Mouse (Mus musculus): Measurements from ENCODE around the gene 4930564D02Rik. TPM values are rescaled to one million over a fixed set of nuclear protein-coding genes. Genes with fewer than 3 reads are reported as not detected.

Gene 4930564D02Rik
- polyA plus RNA-seq, 1 experiment from 2014 or later = not detected

DNA sequence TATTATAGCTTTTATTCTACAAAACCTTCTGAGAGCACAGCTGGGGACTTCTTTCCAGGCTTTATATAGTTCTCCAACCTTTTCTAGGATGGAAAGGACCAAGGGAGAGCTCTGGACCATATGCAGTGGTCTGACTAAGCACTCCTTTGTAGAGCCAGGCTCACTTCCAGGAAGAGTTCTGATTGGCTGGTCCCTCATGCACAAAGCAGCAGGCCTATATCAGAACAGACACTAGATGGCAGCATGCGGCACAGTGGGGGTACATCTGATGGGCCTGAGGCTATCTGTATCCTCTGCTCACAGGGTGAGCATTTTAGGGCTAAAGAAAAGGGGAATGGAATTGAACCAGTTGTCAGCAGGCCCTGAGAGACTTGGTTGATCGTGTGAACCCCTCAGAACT is 47.6 kb downstream of the 4930564D02Rik start:
- no peak overlapping the region for H3K4me3 ChIP-seq (ENCODE audit: low read depth, low read length)
- H3K4me1 ChIP-seq (ENCODE audit: control insufficient read depth, insufficient read depth, low read length) = no peaks in the 10 kb centered on the region
- ATAC-seq (ENCODE audit: low read depth) = 0 out of 2 replicates have a peak, but pooled peaks have one; percentile 21
- H3K36me3 ChIP-seq (ENCODE audit: control insufficient read depth, insufficient read depth, low read length) = no peaks in the 10 kb centered on the region
- 17% methylated on average over 2 of the region's 2 CpGs for WGBS
- H3K27ac ChIP-seq (ENCODE audit: low read depth, low read length) = no peak overlapping the region
- no peak overlapping the region for H3K4me2 ChIP-seq (ENCODE audit: low read depth, low read length)
- no peaks in the 10 kb centered on the region for H3K9me3 ChIP-seq (ENCODE audit: control insufficient read depth, low read length)
- H3K9ac ChIP-seq (replicated peaks; ENCODE audit: low read depth, low read length) = no peak overlapping the region
- H3K27me3 ChIP-seq (ENCODE audit: control insufficient read depth, insufficient read depth, low read length) = no peaks in the 10 kb centered on the region

GRCm38 (mm10) chr3:105116596-105116995 is 50.0 kb downstream of the 4930564D02Rik start:
- Histone ChIP-seq H3K9ac (replicated peaks; ENCODE audit: low read depth, low read length) (no peak overlapping the region), H3K4me2 (ENCODE audit: low read depth, low read length) (no peak overlapping the region), H3K36me3 (ENCODE audit: control insufficient read depth, insufficient read depth, low read length) (no peaks in the 10 kb centered on the region), H3K4me1 (ENCODE audit: control insufficient read depth, insufficient read depth, low read length) (no peaks in the 10 kb centered on the region), H3K27me3 (ENCODE audit: control insufficient read depth, insufficient read depth, low read length) (no peaks in the 10 kb centered on the region), H3K27ac (ENCODE audit: low read depth, low read length) (no peak overlapping the region), H3K9me3 (ENCODE audit: control insufficient read depth, low read length) (no peaks in the 10 kb centered on the region), H3K4me3 (ENCODE audit: low read depth, low read length) (no peak overlapping the region)
- 70% methylated on average over 4 of the region's 4 CpGs for WGBS
- no peak for ATAC-seq (ENCODE audit: low read depth)

DNA sequence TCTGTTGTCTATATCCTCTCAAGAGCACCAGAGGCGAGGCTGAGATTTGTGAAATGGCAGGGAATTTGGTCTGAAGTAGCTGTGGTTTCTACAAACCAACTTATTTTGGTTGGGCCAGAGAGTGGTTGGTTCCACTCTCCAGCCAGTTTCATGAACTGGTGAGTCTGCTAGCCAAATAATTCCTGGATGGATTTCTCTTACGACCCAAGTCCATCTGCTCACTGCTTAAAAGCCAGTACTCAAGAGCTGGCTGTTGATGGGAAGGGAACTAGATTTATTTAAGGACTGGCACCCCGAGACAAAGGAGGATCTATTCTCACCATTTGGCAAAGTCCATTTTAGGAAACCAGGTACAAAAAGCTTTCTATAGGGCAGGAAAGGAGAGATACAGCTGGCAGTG is 57.1 kb downstream of the 4930564D02Rik start:
- Histone ChIP-seq H3K4me3 (ENCODE audit: low read depth, low read length) (no peak overlapping the region), H3K27me3 (ENCODE audit: control insufficient read depth, insufficient read depth, low read length) (no peaks in the 10 kb centered on the region), H3K27ac (ENCODE audit: low read depth, low read length) (no peak overlapping the region), H3K9me3 (ENCODE audit: control insufficient read depth, low read length) (no peaks in the 10 kb centered on the region), H3K36me3 (ENCODE audit: control insufficient read depth, insufficient read depth, low read length) (no peaks in the 10 kb centered on the region), H3K9ac (replicated peaks; ENCODE audit: low read depth, low read length) (no peak overlapping the region), H3K4me1 (ENCODE audit: control insufficient read depth, insufficient read depth, low read length) (no peaks in the 10 kb centered on the region), H3K4me2 (ENCODE audit: low read depth, low read length) (no peak overlapping the region)
- 83% methylated on average over 3 of the region's 3 CpGs for WGBS
- no peak for ATAC-seq (ENCODE audit: low read depth)

DNA sequence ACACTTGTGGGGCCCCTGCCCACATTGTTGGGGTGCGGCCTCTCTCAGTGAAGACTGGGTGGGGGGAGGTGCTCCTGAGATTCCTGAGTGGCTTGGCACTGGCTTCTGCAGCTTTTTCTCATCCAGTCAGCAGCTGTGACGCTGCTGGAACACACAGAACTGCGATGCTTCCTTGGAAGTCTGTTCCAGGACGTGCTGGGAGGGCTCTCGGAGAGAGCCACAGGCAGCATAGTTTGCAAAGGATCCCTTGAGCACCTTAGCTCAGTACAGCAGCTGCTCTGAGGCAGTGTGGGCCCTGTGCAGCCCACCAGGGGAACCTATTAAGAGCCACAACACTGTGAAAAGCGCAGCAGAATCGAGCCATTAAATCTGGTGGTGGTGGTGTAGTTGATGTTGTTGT is 61.2 kb downstream of the 4930564D02Rik start:
- 38% methylated on average over 7 of the region's 7 CpGs for WGBS
- H3K4me1 ChIP-seq (ENCODE audit: control insufficient read depth, insufficient read depth, low read length) = no peaks in the 10 kb centered on the region
- no peaks in the 10 kb centered on the region for H3K27me3 ChIP-seq (ENCODE audit: control insufficient read depth, insufficient read depth, low read length)
- no peak overlapping the region for H3K4me2 ChIP-seq (ENCODE audit: low read depth, low read length)
- H3K9me3 ChIP-seq (ENCODE audit: control insufficient read depth, low read length) = no peaks in the 10 kb centered on the region
- no peak overlapping the region for H3K9ac ChIP-seq (replicated peaks; ENCODE audit: low read depth, low read length)
- H3K27ac ChIP-seq (ENCODE audit: low read depth, low read length) = no peak overlapping the region
- H3K36me3 ChIP-seq (ENCODE audit: control insufficient read depth, insufficient read depth, low read length) = no peaks in the 10 kb centered on the region
- H3K4me3 ChIP-seq (ENCODE audit: low read depth, low read length) = no peak overlapping the region
- ATAC-seq (ENCODE audit: low read depth) = peak; percentile 69; the same call in 1 of the 2 replicates

Other genes starting within 250 kb of the 4930564D02Rik start
- 3.8 and 7.4 TPM in 2 replicates for gene Mov10, start 248.3 kb upstream of the 4930564D02Rik start, polyA plus RNA-seq (2014; fragmentation: Nextera tagmentation; extraction: Ambion mirVana)
- 39.4 and 39.5 TPM in 2 replicates for gene St7l, start 202.8 kb upstream of the 4930564D02Rik start, polyA plus RNA-seq (2014; fragmentation: Nextera tagmentation; extraction: Ambion mirVana)
- 154 and 187 TPM in 2 replicates for gene Capza1, start 202.3 kb upstream of the 4930564D02Rik start, polyA plus RNA-seq (2014; fragmentation: Nextera tagmentation; extraction: Ambion mirVana)
- gene Wnt2b, start 104.9 kb upstream of the 4930564D02Rik start, polyA plus RNA-seq (2014; fragmentation: Nextera tagmentation; extraction: Ambion mirVana) = 0.81 and 0.91 TPM in 2 replicates
- 37.3 and 54.6 TPM in 2 replicates for gene Cttnbp2nl, start 13.7 kb upstream of the 4930564D02Rik start, polyA plus RNA-seq (2014; fragmentation: Nextera tagmentation; extraction: Ambion mirVana)